Mouse (Mus musculus) liver, embryonic 11.5 days (tissue): ENCODE data around the gene Hist1h2bl. TPM values are rescaled to one million over a fixed set of nuclear protein-coding genes. Genes with fewer than 3 reads are reported as not detected.

Experiments used
- ATAC-seq: fragments of 200-750 bp; cut with Nextera tagmentation; replicated peaks from 2 replicates; pipeline ENCODE4 v1.8.0; 2017; ENCODE audit warnings: moderate number of reproducible peaks, mild to moderate bottlenecking, moderate TSS enrichment, moderate library complexity; ENCODE audit not compliant: low FRiP score
- DNase-seq: peaks from one replicate; pipeline ENCODE4 v3.0.0-alpha.2; 2017; ENCODE audit warnings: low spot score
- H3K27ac ChIP-seq: fragments of 300-500 bp; sonication (generic); 2 replicates; pipeline ENCODE4 v1.5.1; 2014; ENCODE audit warnings: mild to moderate bottlenecking, low read depth, low read length, control low read depth
- H3K27me3 ChIP-seq: fragments of 300-500 bp; sonication (generic); replicated peaks from 2 replicates; pipeline ENCODE4 v1.6.1; 2014; ENCODE audit warnings: low read length, mixed read lengths; ENCODE audit not compliant: control insufficient read depth, insufficient read depth
- H3K36me3 ChIP-seq: fragments of 300-500 bp; sonication (generic); 2 replicates; pipeline ENCODE4 v1.6.1; 2014; ENCODE audit warnings: mild to moderate bottlenecking, low read length, moderate library complexity, mixed read lengths; ENCODE audit not compliant: control insufficient read depth, insufficient read depth
- H3K4me1 ChIP-seq: fragments of 300-500 bp; sonication (generic); replicated peaks from 2 replicates; pipeline ENCODE4 v1.6.1; 2014; ENCODE audit warnings: low read length, mixed read lengths; ENCODE audit not compliant: control insufficient read depth, insufficient read depth
- H3K4me2 ChIP-seq: fragments of 300-500 bp; sonication (generic); 2 replicates; pipeline ENCODE4 v1.6.1; 2014; ENCODE audit warnings: mild to moderate bottlenecking, control low read depth, moderate library complexity
- H3K4me3 ChIP-seq: fragments of 300-500 bp; sonication (generic); 2 replicates; pipeline ENCODE4 v1.5.1; 2014; ENCODE audit warnings: low read depth, low read length, control low read depth
- H3K9ac ChIP-seq: fragments of 300-500 bp; sonication (generic); 2 replicates; pipeline ENCODE4 v1.6.1; 2014; ENCODE audit warnings: low read depth, low read length, control low read depth
- H3K9me3 ChIP-seq: fragments of 300-500 bp; sonication (generic); 2 replicates; pipeline ENCODE4 v1.6.1; 2016; ENCODE audit warnings: low read length, inconsistent platforms, mixed read lengths; ENCODE audit not compliant: control insufficient read depth
- WGBS: fragments of 180-500 bp; shearing (Covaris S2); extraction: QIAGEN DNeasy Blood & Tissue Kit; methylation state at CpG from one replicate; pipeline ENCODE4 v1.1.7; 2014; 5-methylcytosine and 5-hydroxymethylcytosine counted together
- microRNA-seq: library from miRNA; unstranded; fragments of <30 nt; microRNA quantifications from one replicate; pipeline ENCODE4, GENCODE M21; 2017; ENCODE audit warnings: borderline number of aligned reads
- polyA plus RNA-seq: library from polyadenylated mRNA; unstranded; fragments of >200 nt; fragmentation: Nextera tagmentation; extraction: Ambion mirVana; gene quantifications from 2 replicates; pipeline ENCODE4 v1.2.1, GENCODE M21; 2014

The Hist1h2bl gene
- polyA plus RNA-seq, 1 experiment from 2014 or later: 1.1 TPM

GRCm38 (mm10) chr13:21677305-21677704, 38.6 kb downstream of the Hist1h2bl start, which contains the start of gene Olfr1360:
TSS of gene Olfr1360 (minus strand) at chr13:21677405.
- DNase-seq (no peak), ATAC-seq (no peak)
- no peak within 1 kb of the TSS for H3K4me2 ChIP-seq
- H3K27me3 ChIP-seq: no peaks in the 10 kb centered on the region
- H3K9ac ChIP-seq: no peak within 1 kb of the TSS
- H3K4me3 ChIP-seq: no peak within 1 kb of the TSS
- H3K27ac ChIP-seq: no peak within 1 kb of the TSS
- no peaks in the 10 kb centered on the region for H3K4me1 ChIP-seq
- WGBS: 73% methylated on average over 2 of the region's 2 CpGs
- no peaks in the 10 kb centered on the region for H3K36me3 ChIP-seq
- no peaks in the 10 kb centered on the region for H3K9me3 ChIP-seq

Small RNAs within 50 kb of the gene (microRNA-seq; reads per million reads assigned to microRNA genes)
- gene Gm44357: not detected
- gene Gm44367: 5.6 reads per million, percentile 15 among the genes with 10 or more reads in this experiment
- gene Gm44454: 4.6 reads per million, percentile 11 among the genes with 10 or more reads in this experiment

Other genes with a start within 250 kb of the Hist1h2bl start
- gene Nkapl, start 247.6 kb downstream of the Hist1h2bl start, polyA plus RNA-seq: 1.1 and 1.5 TPM in 2 replicates
- gene Zkscan4, start 237.2 kb downstream of the Hist1h2bl start, polyA plus RNA-seq: 0.90 and 1.1 TPM in 2 replicates
- gene Gm10065, start 236.7 kb downstream of the Hist1h2bl start, polyA plus RNA-seq: not detected in 2 replicates
- gene AK157302, start 220.9 kb downstream of the Hist1h2bl start, polyA plus RNA-seq: 0.22 and 0.42 TPM in 2 replicates
- 7.2 and 7.8 TPM in 2 replicates for gene Gm11273, start 214.7 kb downstream of the Hist1h2bl start, polyA plus RNA-seq
- 5.1 and 5.7 TPM in 2 replicates for gene Zkscan8, start 185.0 kb downstream of the Hist1h2bl start, polyA plus RNA-seq
- gene Olfr1366, start 173.3 kb downstream of the Hist1h2bl start, polyA plus RNA-seq: 0.05 and 0.08 TPM in 2 replicates
- gene Olfr1535, start 156.2 kb downstream of the Hist1h2bl start, polyA plus RNA-seq: not detected in 2 replicates
- gene Olfr1364, start 134.4 kb downstream of the Hist1h2bl start, polyA plus RNA-seq: not detected in 2 replicates
- gene Olfr1362, start 102.1 kb downstream of the Hist1h2bl start, polyA plus RNA-seq: not detected in 2 replicates
- gene Olfr11, start 73.6 kb downstream of the Hist1h2bl start, polyA plus RNA-seq: not detected in 2 replicates
- not detected in 2 replicates for gene Olfr1361, start 52.8 kb downstream of the Hist1h2bl start, polyA plus RNA-seq
- gene Olfr1360, start 38.7 kb downstream of the Hist1h2bl start, polyA plus RNA-seq: not detected in 2 replicates
- not detected in 2 replicates for gene Olfr1359, start 18.0 kb downstream of the Hist1h2bl start, polyA plus RNA-seq
- gene Hist1h2ai, start 279 bp upstream of the Hist1h2bl start, polyA plus RNA-seq: 6.2 and 10.1 TPM in 2 replicates
- 4.5 and 6.5 TPM in 2 replicates for gene Hist1h3h, start 1.5 kb upstream of the Hist1h2bl start, polyA plus RNA-seq
- 4.2 and 5.1 TPM in 2 replicates for gene Hist1h2bm, start 5.9 kb upstream of the Hist1h2bl start, polyA plus RNA-seq
- gene Hist1h4j, start 18.9 kb upstream of the Hist1h2bl start, polyA plus RNA-seq: 0.80 and 1.1 TPM in 2 replicates
- gene Hist1h4k, start 34.4 kb upstream of the Hist1h2bl start, polyA plus RNA-seq: 2.4 and 5.1 TPM in 2 replicates
- gene Hist1h2ak, start 37.7 kb upstream of the Hist1h2bl start, polyA plus RNA-seq: 7.6 and 7.7 TPM in 2 replicates
- gene Hist1h2bn, start 38.0 kb upstream of the Hist1h2bl start, polyA plus RNA-seq: 1.9 and 2.0 TPM in 2 replicates
- 19.0 and 20.4 TPM in 2 replicates for gene Hist1h1b, start 64.5 kb upstream of the Hist1h2bl start, polyA plus RNA-seq
- gene Hist1h3i, start 67.2 kb upstream of the Hist1h2bl start, polyA plus RNA-seq: 194 and 232 TPM in 2 replicates
- gene Hist1h2an, start 71.1 kb upstream of the Hist1h2bl start, polyA plus RNA-seq: 5.8 and 12.6 TPM in 2 replicates
- 0.86 and 1.6 TPM in 2 replicates for gene Hist1h2bp, start 71.3 kb upstream of the Hist1h2bl start, polyA plus RNA-seq
- 12.7 and 19.5 TPM in 2 replicates for gene Hist1h2bq, start 94.1 kb upstream of the Hist1h2bl start, polyA plus RNA-seq
- gene Hist1h2ao, start 94.3 kb upstream of the Hist1h2bl start, polyA plus RNA-seq: 2.2 TPM in 1 of 2 replicates, not detected in the other
- not detected in 2 replicates for gene Hist1h4m, start 95.6 kb upstream of the Hist1h2bl start, polyA plus RNA-seq
- gene Hist1h4n, start 116.1 kb upstream of the Hist1h2bl start, polyA plus RNA-seq: 14.6 and 15.4 TPM in 2 replicates
- gene Hist1h2ap, start 117.4 kb upstream of the Hist1h2bl start, polyA plus RNA-seq: 4,759 and 5,033 TPM in 2 replicates
- 12.6 and 19.7 TPM in 2 replicates for gene Hist1h2br, start 117.6 kb upstream of the Hist1h2bl start, polyA plus RNA-seq
- 5.1 and 5.9 TPM in 2 replicates for gene Zfp184, start 229.0 kb upstream of the Hist1h2bl start, polyA plus RNA-seq